Mouse (Mus musculus) hindbrain, postnatal 0 days (tissue): ENCODE measurements around the gene Sytl1. TPM values are rescaled to one million over a fixed set of nuclear protein-coding genes. Genes with fewer than 3 reads are reported as not detected.

Source experiments
- ATAC-seq: fragments of 200-750 bp; cut with Nextera tagmentation; 2 replicates; pipeline ENCODE4 v1.8.0; 2017; ENCODE audit warnings: mild to moderate bottlenecking, moderate TSS enrichment, moderate library complexity
- DNase-seq: peaks from one replicate; pipeline ENCODE4 v3.0.0-alpha.2; 2015; ENCODE audit warnings: low spot score
- H3K27ac ChIP-seq: fragments of 300-500 bp; sonication (generic); 2 replicates; pipeline ENCODE4 v1.5.1; 2014; ENCODE audit warnings: mild to moderate bottlenecking
- H3K27me3 ChIP-seq: fragments of 300-500 bp; sonication (generic); 2 replicates; pipeline ENCODE4 v1.6.1; 2014; ENCODE audit warnings: low read length, mixed read lengths; ENCODE audit not compliant: insufficient read depth
- H3K36me3 ChIP-seq: fragments of 300-500 bp; sonication (generic); 2 replicates; pipeline ENCODE4 v1.6.1; 2014; ENCODE audit warnings: low read length, mixed read lengths; ENCODE audit not compliant: insufficient read depth
- H3K4me1 ChIP-seq: fragments of 300-500 bp; sonication (generic); 2 replicates; pipeline ENCODE4 v1.6.1; 2014; ENCODE audit warnings: antibody characterized with exemption, low read length, mixed read lengths; ENCODE audit not compliant: insufficient read depth
- H3K4me2 ChIP-seq: fragments of 300-500 bp; sonication (generic); 2 replicates; pipeline ENCODE4 v1.6.1; 2014; ENCODE audit warnings: low read depth, mild to moderate bottlenecking, low read length, moderate library complexity, mixed read lengths
- H3K4me3 ChIP-seq: fragments of 300-500 bp; sonication (generic); 2 replicates; pipeline ENCODE4 v1.5.1; 2014; ENCODE audit warnings: low read length
- H3K9ac ChIP-seq: fragments of 300-500 bp; sonication (generic); replicated peaks from 2 replicates; pipeline ENCODE4 v1.6.1; 2014; ENCODE audit warnings: mild to moderate bottlenecking, low read length, moderate library complexity, mixed read lengths
- H3K9me3 ChIP-seq: fragments of 300-500 bp; sonication (generic); 2 replicates; pipeline ENCODE4 v1.6.1; 2016; ENCODE audit warnings: low read length, mixed read lengths
- CTCF ChIP-seq: IDR thresholded peaks from 2 replicates; pipeline ENCODE4 v1.5.1; 2016; ENCODE audit warnings: antibody characterized with exemption, control low read depth, low read depth
- WGBS: fragments of 180-500 bp; shearing (Covaris S2); extraction: QIAGEN DNeasy Blood & Tissue Kit; methylation state at CpG from one replicate; pipeline ENCODE4 v1.1.7; 2014; 5-methylcytosine and 5-hydroxymethylcytosine counted together
- polyA plus RNA-seq: library from polyadenylated mRNA; unstranded; fragments of >200 nt; fragmentation: Nextera tagmentation; extraction: Ambion mirVana; gene quantifications from 2 replicates; pipeline ENCODE4 v1.2.1, GENCODE M21; 2015
- total RNA-seq: library from RNA; depleted of rRNA; stranded (reverse); fragments of >200 nt; gene quantifications from 2 replicates; pipeline ENCODE4 v1.2.3, GENCODE M21; 2014

The Sytl1 gene
- total and polyA plus RNA-seq, 2 experiments from 2014 or later, result 0.40 to 1.4 TPM

DNA sequence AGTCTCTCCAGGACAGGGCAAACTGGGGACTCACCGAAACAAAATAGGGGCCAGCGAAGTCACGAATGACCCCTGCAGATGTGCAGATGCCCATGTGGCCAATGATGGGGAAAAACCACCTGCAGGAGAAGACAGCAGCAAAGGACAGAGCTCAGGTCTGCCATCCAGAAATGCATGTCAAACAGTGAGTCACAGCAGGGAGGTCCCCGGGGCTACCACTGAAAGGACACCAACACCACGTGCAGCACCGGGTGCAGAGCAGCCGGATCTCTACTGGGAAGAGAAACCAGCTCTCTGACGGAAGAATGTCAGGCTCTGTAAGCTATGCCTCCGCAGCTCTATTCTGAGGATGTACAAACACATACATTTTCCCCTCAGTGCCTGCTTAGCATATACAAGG lies 8.0 kb upstream of the Sytl1 start:
- no peaks in the 10 kb centered on the region for H3K4me1 ChIP-seq
- WGBS, result 85% methylated on average over 9 of the region's 9 CpGs

GRCm38 (mm10) chr4:133269596-133269995 lies 6.7 kb upstream of the Sytl1 start:
- ATAC-seq (no peak), DNase-seq (no peak)
- H3K27me3 ChIP-seq, result no peaks in the 10 kb centered on the region
- peaks cover 46% of the 10 kb centered on the region for H3K36me3 ChIP-seq
- H3K4me2 ChIP-seq, result no peak overlapping the region
- H3K9me3 ChIP-seq, result no peaks in the 10 kb centered on the region
- H3K27ac ChIP-seq, result no peak overlapping the region
- 89% methylated on average over 3 of the region's 3 CpGs for WGBS
- no peak overlapping the region for H3K9ac ChIP-seq
- no peaks in the 10 kb centered on the region for H3K4me1 ChIP-seq
- H3K4me3 ChIP-seq, result no peak overlapping the region
- no peak for TF ChIP-seq CTCF

More for the DNA sequence above, 8.0 kb upstream of the Sytl1 start:
- H3K27ac ChIP-seq, result no peak overlapping the region
- no peak overlapping the region for H3K4me2 ChIP-seq
- ATAC-seq (no peak), DNase-seq (no peak)
- no peak overlapping the region for H3K9ac ChIP-seq
- H3K36me3 ChIP-seq, result peaks cover 36% of the 10 kb centered on the region
- no peaks in the 10 kb centered on the region for H3K9me3 ChIP-seq
- no peak for TF ChIP-seq CTCF
- H3K27me3 ChIP-seq, result no peaks in the 10 kb centered on the region
- H3K4me3 ChIP-seq, result no peak overlapping the region

- no peak for DNase-seq
- Histone ChIP-seq H3K4me1 (no peaks in the 10 kb centered on the region), H3K4me2 (no peak overlapping the region), H3K9me3 (no peaks in the 10 kb centered on the region), H3K9ac (no peak overlapping the region), H3K27me3 (no peaks in the 10 kb centered on the region), H3K27ac (no peak overlapping the region), H3K4me3 (no peak overlapping the region), H3K36me3 (peaks cover 46% of the 10 kb centered on the region)
- WGBS, result over 99% methylated on average over 3 of the region's 3 CpGs
- ATAC-seq, result no peak
- TF ChIP-seq CTCF, result no peak
Measured at GRCm38 (mm10) chr4:133268931-133269330, 6.0 kb upstream of the Sytl1 start.

DNA sequence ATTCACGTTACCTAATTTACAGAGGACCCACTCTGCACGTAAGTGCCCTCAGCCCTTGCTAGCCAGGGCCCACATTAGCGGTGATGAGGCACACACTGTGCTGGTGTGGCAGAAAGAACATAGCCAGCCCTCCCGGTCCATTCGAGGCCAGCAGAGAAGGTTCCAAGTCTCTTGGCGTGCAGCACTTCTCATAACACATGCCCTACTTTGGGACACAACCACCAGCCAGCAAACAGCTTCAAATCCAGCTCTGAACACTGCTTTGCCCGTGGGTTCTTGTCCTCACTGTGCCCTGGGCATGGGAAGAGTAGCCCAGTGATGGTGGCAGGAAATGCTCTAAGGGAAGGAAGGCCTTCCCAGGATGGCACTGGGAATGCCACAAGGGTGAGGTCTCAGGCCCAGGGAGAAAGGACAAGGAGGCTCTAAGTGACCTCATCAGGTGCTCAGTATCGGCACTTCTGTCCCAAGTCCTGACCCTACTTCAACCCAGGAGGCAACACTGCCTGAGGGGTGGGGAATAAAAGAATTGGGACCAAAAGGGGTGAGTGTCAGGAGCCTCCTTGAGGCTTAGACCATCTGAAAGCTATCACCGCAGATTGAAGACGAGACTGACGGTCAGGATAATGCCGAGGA lies 3.5 kb upstream of the Sytl1 start:
- ATAC-seq (no peak), DNase-seq (no peak)
- peaks cover 46% of the 10 kb centered on the region for H3K36me3 ChIP-seq
- H3K27ac ChIP-seq, result no peak overlapping the region
- no peak overlapping the region for H3K4me2 ChIP-seq
- WGBS, result 91% methylated on average over 12 of the region's 12 CpGs
- no peak overlapping the region for H3K9ac ChIP-seq
- no peaks in the 10 kb centered on the region for H3K9me3 ChIP-seq
- TF ChIP-seq CTCF, result no peak
- no peaks in the 10 kb centered on the region for H3K27me3 ChIP-seq
- H3K4me3 ChIP-seq, result no peak overlapping the region
- H3K4me1 ChIP-seq, result no peaks in the 10 kb centered on the region

DNA sequence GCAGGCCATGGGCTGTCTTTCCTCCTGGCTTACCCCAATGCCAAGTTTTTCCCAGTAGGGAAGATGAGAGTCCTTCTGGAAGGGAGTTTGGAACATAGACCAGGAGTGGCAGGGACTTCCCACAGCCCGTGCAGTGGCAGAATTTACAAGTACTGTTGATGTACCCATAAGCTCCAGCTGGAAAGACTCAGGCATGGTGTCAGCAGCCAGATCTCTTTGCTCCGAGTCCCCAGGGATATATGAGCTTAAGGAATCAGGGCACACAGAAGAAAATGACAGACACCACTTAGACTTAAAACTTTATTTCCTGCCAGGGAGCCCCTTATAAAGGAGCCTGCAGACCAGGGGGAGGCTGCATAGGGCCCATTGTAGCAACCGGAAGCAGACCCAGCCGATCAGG lies 2.8 kb upstream of the Sytl1 start:
- no peak for TF ChIP-seq CTCF
- DNase-seq, result no peak
- H3K4me3 ChIP-seq, result no peak overlapping the region
- H3K27ac ChIP-seq, result no peak overlapping the region
- H3K27me3 ChIP-seq, result no peaks in the 10 kb centered on the region
- ATAC-seq, result no peak
- H3K4me1 ChIP-seq, result no peaks in the 10 kb centered on the region
- no peak overlapping the region for H3K4me2 ChIP-seq
- no peaks in the 10 kb centered on the region for H3K9me3 ChIP-seq
- H3K36me3 ChIP-seq, result peaks cover 46% of the 10 kb centered on the region
- no peak overlapping the region for H3K9ac ChIP-seq
- whole genome bisulfite sequencing, result 93% methylated on average over 4 of the region's 4 CpGs

DNA sequence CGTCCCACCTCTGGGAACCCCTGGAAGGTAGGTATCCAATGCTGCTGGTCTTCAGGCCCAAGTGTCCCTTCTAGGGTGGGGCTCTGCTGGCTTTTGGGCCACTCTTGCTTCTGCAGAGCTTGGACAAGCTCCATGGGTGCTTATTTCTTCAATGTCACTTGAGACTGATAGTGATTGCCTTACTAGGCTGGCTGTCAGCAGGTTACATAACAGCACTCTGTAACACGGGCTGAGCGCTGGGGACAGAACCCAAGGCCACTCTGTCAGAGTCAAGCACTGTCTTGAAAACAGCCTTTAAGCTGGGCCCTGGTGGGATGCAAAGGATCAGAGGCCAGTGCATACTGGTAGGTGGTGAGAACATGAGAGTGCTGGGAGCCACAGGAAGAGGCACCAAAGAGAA lies 2.4 kb upstream of the Sytl1 start:
- no peak for ATAC-seq
- Histone ChIP-seq H3K36me3 (peaks cover 46% of the 10 kb centered on the region), H3K9me3 (no peaks in the 10 kb centered on the region), H3K9ac (no peak overlapping the region), H3K27me3 (no peaks in the 10 kb centered on the region), H3K27ac (no peak overlapping the region), H3K4me1 (no peaks in the 10 kb centered on the region), H3K4me2 (no peak overlapping the region), H3K4me3 (no peak overlapping the region)
- no peak for DNase-seq
- 98% methylated on average over 3 of the region's 3 CpGs for WGBS
- TF ChIP-seq CTCF, result no peak

DNA sequence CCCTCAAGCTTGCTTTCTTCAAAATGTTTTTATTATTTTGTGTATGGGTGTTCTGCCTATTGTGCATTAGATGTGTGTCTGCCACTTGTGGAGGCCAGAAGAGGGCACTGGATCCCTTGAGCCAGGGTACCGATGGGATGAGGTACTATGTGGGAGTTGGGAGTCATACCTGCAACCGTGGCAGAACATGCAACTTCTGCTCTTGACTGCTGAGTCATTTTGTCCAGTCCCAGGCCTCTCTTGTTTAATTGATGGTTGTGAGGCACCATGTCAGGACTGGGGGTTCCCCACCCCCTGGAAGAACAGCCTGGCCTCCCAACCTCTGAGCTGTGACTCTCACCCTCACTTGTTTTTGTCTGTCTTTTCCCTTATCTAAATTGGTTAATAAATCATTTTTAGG lies 1.6 kb upstream of the Sytl1 start:
- TF ChIP-seq CTCF, result no peak
- Histone ChIP-seq H3K27me3 (no peaks in the 10 kb centered on the region), H3K4me1 (no peaks in the 10 kb centered on the region), H3K9me3 (no peaks in the 10 kb centered on the region), H3K27ac (no peak overlapping the region), H3K36me3 (peaks cover 44% of the 10 kb centered on the region), H3K9ac (no peak overlapping the region), H3K4me3 (no peak overlapping the region), H3K4me2 (no peak overlapping the region)
- ATAC-seq (no peak), DNase-seq (no peak)
- 94% methylated on average over 2 of the region's 2 CpGs for WGBS
